Mouse (Mus musculus): ENCODE results near the gene Gli3. TPM values are rescaled to one million over a fixed set of nuclear protein-coding genes. Genes with fewer than 3 reads are reported as not detected.

The Gli3 gene
- polyA plus RNA-seq, 1 experiment, result 0.75 TPM

DNA sequence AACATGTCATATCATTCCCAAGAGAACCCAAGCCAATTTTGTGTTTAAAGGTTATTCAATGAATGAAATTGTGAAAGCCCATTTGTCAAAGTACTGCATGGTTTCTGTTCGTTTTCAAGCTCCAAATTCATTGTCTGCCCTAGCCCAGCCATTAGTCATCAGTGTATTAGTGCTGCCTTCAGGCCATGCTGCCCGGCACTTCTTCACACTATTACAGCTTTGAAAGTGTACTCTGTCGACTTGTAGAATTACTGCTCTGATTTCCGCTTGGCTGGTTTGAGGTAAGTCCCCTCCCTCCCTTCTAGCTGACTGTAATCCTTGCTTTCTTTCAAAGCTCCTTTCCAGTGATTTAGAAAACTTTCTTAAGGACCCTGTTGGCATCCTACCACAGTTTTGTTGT, 5.4 kb downstream of the Gli3 start:
- Histone ChIP-seq H3K4me3 (ENCODE audit: insufficient read depth, low read depth, low read length) (no peak overlapping the region), H3K4me1 (ENCODE audit: control insufficient read depth, insufficient read depth, insufficient read length, low read length) (no peaks in the 10 kb centered on the region), H3K27ac (replicated peaks; ENCODE audit: low read depth, low read length) (no peak overlapping the region)

DNA sequence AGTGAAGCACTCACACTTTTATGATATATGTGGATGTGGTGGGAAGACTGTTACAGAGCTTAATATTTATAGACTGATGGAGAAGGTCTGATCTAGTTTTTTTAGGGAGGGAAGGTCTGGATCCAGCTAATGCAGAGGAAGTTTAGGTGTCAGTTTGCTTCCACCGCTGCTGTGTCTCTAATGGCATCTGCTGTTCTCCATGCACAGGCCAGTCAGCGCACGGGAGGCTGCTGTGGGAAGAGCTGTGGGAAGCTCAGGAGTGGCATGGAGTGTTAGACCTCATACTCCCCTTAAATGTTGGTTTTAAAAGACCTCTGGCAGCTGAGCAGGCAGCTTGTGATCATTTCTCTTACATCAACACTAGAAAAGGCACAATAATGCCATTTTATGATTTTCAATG, 7.0 kb downstream of the Gli3 start:
- Histone ChIP-seq H3K27ac (replicated peaks; ENCODE audit: low read depth, low read length) (no peak overlapping the region), H3K4me1 (ENCODE audit: control insufficient read depth, insufficient read depth, insufficient read length, low read length) (no peaks in the 10 kb centered on the region), H3K4me3 (ENCODE audit: insufficient read depth, low read depth, low read length) (no peak overlapping the region)

DNA sequence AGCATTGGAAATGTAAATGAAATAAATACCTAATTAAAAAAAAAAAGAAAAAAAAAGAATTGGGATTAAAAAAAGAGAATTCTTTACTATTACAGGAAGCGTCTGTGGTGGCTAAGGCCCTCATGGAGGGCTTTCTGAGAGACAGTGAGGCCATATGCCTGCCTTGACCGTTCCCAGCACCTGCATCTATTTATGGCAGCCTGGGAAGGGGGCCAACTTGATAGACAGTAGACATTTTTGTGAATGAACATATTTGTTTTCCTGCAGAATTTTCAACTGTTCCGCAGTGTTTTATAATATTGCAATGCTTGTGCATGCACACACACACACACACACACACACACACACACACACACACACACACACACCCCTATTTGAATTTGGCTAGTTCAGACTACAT, 9.7 kb downstream of the Gli3 start:
- Histone ChIP-seq H3K27ac (replicated peaks; ENCODE audit: low read depth, low read length) (no peak overlapping the region), H3K4me1 (ENCODE audit: control insufficient read depth, insufficient read depth, insufficient read length, low read length) (no peaks in the 10 kb centered on the region), H3K4me3 (ENCODE audit: insufficient read depth, low read depth, low read length) (no peak overlapping the region)

- no peak overlapping the region for H3K27ac ChIP-seq (replicated peaks; ENCODE audit: low read depth, low read length)
- H3K4me1 ChIP-seq (ENCODE audit: control insufficient read depth, insufficient read depth, insufficient read length, low read length), result no peaks in the 10 kb centered on the region
- H3K4me3 ChIP-seq (ENCODE audit: insufficient read depth, low read depth, low read length), result no peak overlapping the region
Observed at GRCm38 (mm10) chr13:15474393-15474792, 11.4 kb downstream of the Gli3 start.

GRCm38 (mm10) chr13:15486033-15486891, 23.2 kb downstream of the Gli3 start:
- Histone ChIP-seq H3K4me3 (ENCODE audit: insufficient read depth, low read depth, low read length) (no peak overlapping the region), H3K4me1 (ENCODE audit: control insufficient read depth, insufficient read depth, insufficient read length, low read length) (no peaks in the 10 kb centered on the region), H3K27ac (replicated peaks; ENCODE audit: low read depth, low read length) (no peak overlapping the region)

- H3K4me1 ChIP-seq (ENCODE audit: control insufficient read depth, insufficient read depth, insufficient read length, low read length), result no peaks in the 10 kb centered on the region
- H3K27ac ChIP-seq (replicated peaks; ENCODE audit: low read depth, low read length), result no peak overlapping the region
- H3K4me3 ChIP-seq (ENCODE audit: insufficient read depth, low read depth, low read length), result no peak overlapping the region
Observed at GRCm38 (mm10) chr13:15487334-15487733, 24.3 kb downstream of the Gli3 start.

DNA sequence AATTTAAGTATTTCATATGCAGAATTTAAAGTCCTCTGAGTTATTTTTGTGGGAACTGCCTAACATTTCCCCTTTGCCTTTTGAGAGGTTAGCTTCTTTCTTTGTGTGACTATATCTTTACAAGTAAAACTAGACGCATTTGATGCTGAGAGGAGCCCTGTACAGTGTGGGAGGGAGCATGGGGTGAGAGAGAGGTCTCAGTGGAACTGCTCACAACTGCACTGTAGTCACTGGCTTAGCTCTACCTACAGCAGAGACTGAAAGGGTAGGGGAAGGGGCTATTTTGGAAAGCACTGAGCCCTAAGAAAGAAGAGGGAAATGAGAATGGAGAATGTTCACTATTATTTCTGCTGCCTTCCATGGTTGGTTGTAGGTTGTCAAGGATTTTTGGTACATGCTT, 25.0 kb downstream of the Gli3 start:
- H3K4me1 ChIP-seq (ENCODE audit: control insufficient read depth, insufficient read depth, insufficient read length, low read length), result no peaks in the 10 kb centered on the region
- no peak overlapping the region for H3K4me3 ChIP-seq (ENCODE audit: insufficient read depth, low read depth, low read length)
- H3K27ac ChIP-seq (replicated peaks; ENCODE audit: low read depth, low read length), result no peak overlapping the region

- Histone ChIP-seq H3K4me1 (ENCODE audit: control insufficient read depth, insufficient read depth, insufficient read length, low read length) (no peaks in the 10 kb centered on the region), H3K27ac (replicated peaks; ENCODE audit: low read depth, low read length) (no peak overlapping the region), H3K4me3 (ENCODE audit: insufficient read depth, low read depth, low read length) (no peak overlapping the region)
Observed at GRCm38 (mm10) chr13:15495820-15496219, 32.8 kb downstream of the Gli3 start.

DNA sequence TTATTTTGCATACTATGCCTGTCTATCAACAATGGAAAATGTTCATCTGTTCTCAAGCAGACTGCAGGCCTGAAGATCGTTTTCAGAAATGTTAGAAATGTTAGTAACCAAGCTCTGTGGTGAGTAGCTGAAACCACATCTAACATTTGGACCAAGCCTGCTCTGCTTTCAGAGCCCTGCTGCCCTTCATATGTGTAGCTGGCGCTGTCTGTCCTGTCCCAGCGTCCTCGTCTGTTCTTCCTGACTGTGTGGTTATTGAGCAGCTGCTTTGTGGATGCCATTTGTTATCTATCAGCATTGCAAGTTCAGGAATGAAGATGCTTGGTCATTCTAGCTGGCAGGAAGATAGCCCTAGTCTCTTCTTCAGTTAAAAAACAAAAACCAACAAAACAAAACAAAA, 35.3 kb downstream of the Gli3 start:
- no peak overlapping the region for H3K27ac ChIP-seq (replicated peaks; ENCODE audit: low read depth, low read length)
- no peak overlapping the region for H3K4me3 ChIP-seq (ENCODE audit: insufficient read depth, low read depth, low read length)
- H3K4me1 ChIP-seq (ENCODE audit: control insufficient read depth, insufficient read depth, insufficient read length, low read length), result no peaks in the 10 kb centered on the region

- Histone ChIP-seq H3K27ac (replicated peaks; ENCODE audit: low read depth, low read length) (no peak overlapping the region), H3K4me3 (ENCODE audit: insufficient read depth, low read depth, low read length) (no peak overlapping the region), H3K4me1 (ENCODE audit: control insufficient read depth, insufficient read depth, insufficient read length, low read length) (no peaks in the 10 kb centered on the region)
Observed at GRCm38 (mm10) chr13:15510925-15511324, 47.9 kb downstream of the Gli3 start.

GRCm38 (mm10) chr13:15513114-15513513, 50.1 kb downstream of the Gli3 start:
- Histone ChIP-seq H3K4me3 (ENCODE audit: insufficient read depth, low read depth, low read length) (no peak overlapping the region), H3K4me1 (ENCODE audit: control insufficient read depth, insufficient read depth, insufficient read length, low read length) (no peaks in the 10 kb centered on the region), H3K27ac (replicated peaks; ENCODE audit: low read depth, low read length) (no peak overlapping the region)

DNA sequence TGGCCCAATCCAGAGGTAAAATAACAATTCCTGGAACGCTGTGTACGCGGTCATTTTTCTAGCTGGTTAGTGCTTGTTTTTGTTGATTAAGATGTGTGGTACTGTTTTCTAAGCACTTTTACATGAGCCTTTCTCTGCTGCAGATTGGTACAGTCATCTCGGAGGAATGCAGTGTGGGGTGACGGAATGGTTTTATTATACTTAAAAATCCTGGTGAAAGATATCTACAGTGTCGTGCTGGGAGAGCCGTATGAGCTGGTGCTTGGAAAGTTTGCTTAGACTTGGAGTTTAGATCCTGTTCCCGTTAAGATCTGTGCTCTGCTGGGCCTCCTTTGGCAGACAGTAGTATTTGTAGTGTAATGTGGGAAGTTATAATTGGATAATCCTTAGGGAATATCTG, 51.0 kb downstream of the Gli3 start:
- Histone ChIP-seq H3K4me3 (ENCODE audit: insufficient read depth, low read depth, low read length) (no peak overlapping the region), H3K27ac (replicated peaks; ENCODE audit: low read depth, low read length) (no peak overlapping the region), H3K4me1 (ENCODE audit: control insufficient read depth, insufficient read depth, insufficient read length, low read length) (no peaks in the 10 kb centered on the region)

- no peak overlapping the region for H3K27ac ChIP-seq (replicated peaks; ENCODE audit: low read depth, low read length)
- no peaks in the 10 kb centered on the region for H3K4me1 ChIP-seq (ENCODE audit: control insufficient read depth, insufficient read depth, insufficient read length, low read length)
- H3K4me3 ChIP-seq (ENCODE audit: insufficient read depth, low read depth, low read length), result no peak overlapping the region
Observed at GRCm38 (mm10) chr13:15517048-15517760, 54.2 kb downstream of the Gli3 start.

GRCm38 (mm10) chr13:15520353-15520752, 57.3 kb downstream of the Gli3 start:
- Histone ChIP-seq H3K27ac (replicated peaks; ENCODE audit: low read depth, low read length) (no peak overlapping the region), H3K4me1 (ENCODE audit: control insufficient read depth, insufficient read depth, insufficient read length, low read length) (no peaks in the 10 kb centered on the region), H3K4me3 (ENCODE audit: insufficient read depth, low read depth, low read length) (no peak overlapping the region)

DNA sequence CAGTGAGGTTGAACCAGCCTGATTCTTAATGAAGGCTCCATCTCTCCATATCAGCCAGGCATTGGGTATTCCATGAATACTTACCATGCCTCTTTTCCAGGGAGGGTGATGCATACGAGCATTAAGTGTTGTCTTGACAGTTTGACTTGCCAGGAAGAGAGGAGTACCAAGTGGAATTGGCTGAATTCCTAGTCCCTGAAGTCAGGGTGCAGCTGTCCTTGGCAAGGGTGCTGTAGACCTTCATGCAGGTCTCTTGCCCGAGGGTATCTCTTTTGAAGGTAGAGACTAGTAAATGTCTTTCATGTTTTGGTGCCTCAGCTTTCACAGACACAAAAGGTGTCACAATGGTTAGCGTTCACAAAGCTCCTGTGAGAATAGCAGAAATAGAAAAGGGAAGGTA, 59.1 kb downstream of the Gli3 start:
- H3K27ac ChIP-seq (replicated peaks; ENCODE audit: low read depth, low read length), result no peak overlapping the region
- no peaks in the 10 kb centered on the region for H3K4me1 ChIP-seq (ENCODE audit: control insufficient read depth, insufficient read depth, insufficient read length, low read length)
- H3K4me3 ChIP-seq (ENCODE audit: insufficient read depth, low read depth, low read length), result no peak overlapping the region

DNA sequence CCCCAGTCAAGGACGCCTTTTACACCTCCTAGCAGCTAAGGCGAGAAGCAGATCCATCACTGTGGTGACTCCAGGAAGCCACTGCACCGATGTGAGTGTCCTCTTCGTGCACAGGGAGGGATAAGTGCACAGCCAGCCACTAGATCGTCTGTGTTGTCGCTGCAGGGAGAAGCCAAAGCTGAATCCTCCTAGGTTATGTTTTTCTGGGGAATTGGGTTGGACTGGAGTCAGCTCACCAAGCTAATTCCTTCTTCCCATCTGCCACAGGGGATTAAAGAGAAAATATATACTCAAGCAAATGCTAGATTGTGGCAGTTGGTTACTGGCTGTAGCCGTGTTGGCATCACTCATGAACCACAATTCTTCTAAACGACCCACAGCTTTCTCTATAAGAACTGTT, 61.2 kb downstream of the Gli3 start:
- H3K4me1 ChIP-seq (ENCODE audit: control insufficient read depth, insufficient read depth, insufficient read length, low read length), result no peaks in the 10 kb centered on the region
- H3K4me3 ChIP-seq (ENCODE audit: insufficient read depth, low read depth, low read length), result no peak overlapping the region
- no peak overlapping the region for H3K27ac ChIP-seq (replicated peaks; ENCODE audit: low read depth, low read length)
